Mouse (Mus musculus): ENCODE data around the gene Eif3d. TPM values are rescaled to one million over a fixed set of nuclear protein-coding genes. Genes with fewer than 3 reads are reported as not detected.

Gene Eif3d
- polyA plus RNA-seq, 1 experiment from 2014 or later = 175 TPM

DNA sequence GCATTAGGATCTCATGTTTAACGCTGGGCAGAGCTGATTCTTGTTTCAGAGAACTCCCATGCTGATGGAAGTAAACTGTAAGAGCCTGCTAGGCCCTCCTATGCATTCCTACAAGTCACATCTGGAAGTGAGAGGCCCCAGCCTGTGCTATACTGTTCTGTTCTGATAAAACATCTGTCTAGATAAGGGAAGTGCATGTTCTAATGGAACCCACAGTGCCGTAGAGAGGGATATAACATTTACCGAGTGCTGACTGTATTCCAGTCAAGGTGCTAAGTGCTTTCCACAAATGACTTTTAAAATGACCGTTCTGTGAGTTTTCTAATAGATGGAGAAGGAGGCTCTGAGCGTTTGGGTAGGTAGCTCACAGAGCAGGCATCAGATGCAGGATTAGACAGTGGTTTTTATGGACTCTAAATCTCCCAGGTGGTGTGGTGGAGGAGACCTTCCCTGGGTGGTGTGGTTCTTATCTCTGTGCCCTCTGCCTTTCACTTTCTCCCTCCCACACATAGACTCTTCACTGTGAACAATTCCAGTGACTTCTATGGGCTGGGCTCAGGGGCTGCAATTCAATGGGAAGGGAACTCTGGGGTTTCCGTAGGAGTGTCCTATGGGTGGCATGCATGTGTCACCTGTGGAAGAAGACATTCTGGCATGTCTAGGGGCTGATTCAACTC lies 3.7 kb upstream of the Eif3d start:
- Histone ChIP-seq H3K9ac (no peak overlapping the region), H3K4me3 (no peak overlapping the region), H3K36me3 (no peaks in the 10 kb centered on the region), H3K9me3 (no peaks in the 10 kb centered on the region), H3K27me3 (0 out of 2 replicates have a peak, but pooled peaks cover 3% of the 10 kb centered on the region), H3K4me2 (no peak overlapping the region), H3K4me1 (replicated peaks) (peaks cover 16% of the 10 kb centered on the region), H3K27ac (replicated peaks) (no peak overlapping the region)
- ATAC-seq (ENCODE audit: low read depth) = no peak
- WGBS = 77% methylated on average over 6 of the region's 6 CpGs

- H3K9ac ChIP-seq = peak overlapping the region; percentile 98
- 0 out of 2 replicates have a peak, but pooled peaks cover 3% of the 10 kb centered on the region for H3K27me3 ChIP-seq
- peak overlapping the region; percentile 98 for H3K27ac ChIP-seq (replicated peaks)
- peaks cover 36% of the 10 kb centered on the region for H3K36me3 ChIP-seq
- peak overlapping the region; percentile 90 for H3K4me3 ChIP-seq
- H3K4me1 ChIP-seq (replicated peaks) = peaks cover 22% of the 10 kb centered on the region
- peak; percentile 16 for ATAC-seq (ENCODE audit: low read depth)
- H3K4me2 ChIP-seq = peak overlapping the region; percentile 99
- no peaks in the 10 kb centered on the region for H3K9me3 ChIP-seq
- 2% methylated on average over 15 of the region's 15 CpGs for WGBS
These were observed 608 bp downstream of the Eif3d start for GRCm38 (mm10) chr15:77969940-77970469.

- ATAC-seq (ENCODE audit: low read depth) = no peak
- 84% methylated on average over 9 of the region's 9 CpGs for WGBS
- Histone ChIP-seq H3K4me1 (replicated peaks) (peaks cover 14% of the 10 kb centered on the region), H3K27me3 (no peaks in the 10 kb centered on the region), H3K9ac (no peak overlapping the region), H3K9me3 (no peaks in the 10 kb centered on the region), H3K36me3 (peaks cover 85% of the 10 kb centered on the region), H3K27ac (replicated peaks) (no peak overlapping the region), H3K4me2 (no peak overlapping the region), H3K4me3 (no peak overlapping the region)
These were observed 5.5 kb downstream of the Eif3d start for GRCm38 (mm10) chr15:77965117-77965528.

- WGBS = 94% methylated on average over 5 of the region's 5 CpGs
- H3K4me3 ChIP-seq = no peak overlapping the region
- no peak for ATAC-seq (ENCODE audit: low read depth)
- H3K27me3 ChIP-seq = no peaks in the 10 kb centered on the region
- peaks cover 1% of the 10 kb centered on the region for H3K4me1 ChIP-seq (replicated peaks)
- no peak overlapping the region for H3K4me2 ChIP-seq
- peaks cover 96% of the 10 kb centered on the region for H3K36me3 ChIP-seq
- no peak overlapping the region for H3K27ac ChIP-seq (replicated peaks)
- no peak overlapping the region for H3K9ac ChIP-seq
- H3K9me3 ChIP-seq = no peaks in the 10 kb centered on the region
These were observed 8.2 kb downstream of the Eif3d start for GRCm38 (mm10) chr15:77962447-77962846.

DNA sequence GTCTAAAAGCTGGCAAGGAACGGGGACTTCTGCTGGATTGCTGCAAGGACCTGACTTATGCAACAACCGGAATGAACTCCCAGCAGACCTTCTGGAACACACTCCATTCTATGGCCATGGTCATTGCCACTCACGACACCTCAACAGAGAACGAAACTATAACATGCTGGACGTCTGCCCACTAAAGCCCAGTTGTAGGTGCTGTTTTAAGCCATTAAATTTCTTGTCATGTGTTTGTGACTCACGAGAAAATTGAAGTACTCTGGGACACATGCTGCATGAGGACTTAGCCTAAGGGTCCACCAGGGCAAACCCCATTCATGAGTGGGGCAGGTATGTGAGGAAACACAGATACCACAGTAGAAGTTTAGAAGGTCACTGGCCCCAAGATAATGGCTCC lies 9.9 kb downstream of the Eif3d start:
- H3K36me3 ChIP-seq = peaks cover 79% of the 10 kb centered on the region
- 90% methylated on average over 6 of the region's 6 CpGs for WGBS
- H3K4me3 ChIP-seq = no peak overlapping the region
- no peak overlapping the region for H3K9ac ChIP-seq
- no peak overlapping the region for H3K27ac ChIP-seq (replicated peaks)
- peaks cover 18% of the 10 kb centered on the region for H3K4me1 ChIP-seq (replicated peaks)
- H3K4me2 ChIP-seq = no peak overlapping the region
- H3K9me3 ChIP-seq = no peaks in the 10 kb centered on the region
- H3K27me3 ChIP-seq = peaks cover 2% of the 10 kb centered on the region; the same call in 1 of the 2 replicates
- ATAC-seq (ENCODE audit: low read depth) = no peak

GRCm38 (mm10) chr15:77958071-77958470 lies 12.5 kb downstream of the Eif3d start:
- Histone ChIP-seq H3K27ac (replicated peaks) (no peak overlapping the region), H3K4me2 (no peak overlapping the region), H3K36me3 (peaks cover 52% of the 10 kb centered on the region), H3K4me1 (replicated peaks) (peaks cover 37% of the 10 kb centered on the region), H3K27me3 (peaks cover 8% of the 10 kb centered on the region), H3K9me3 (no peaks in the 10 kb centered on the region), H3K9ac (no peak overlapping the region), H3K4me3 (no peak overlapping the region)
- 67% methylated on average over 3 of the region's 3 CpGs for WGBS
- no peak for ATAC-seq (ENCODE audit: low read depth)

DNA sequence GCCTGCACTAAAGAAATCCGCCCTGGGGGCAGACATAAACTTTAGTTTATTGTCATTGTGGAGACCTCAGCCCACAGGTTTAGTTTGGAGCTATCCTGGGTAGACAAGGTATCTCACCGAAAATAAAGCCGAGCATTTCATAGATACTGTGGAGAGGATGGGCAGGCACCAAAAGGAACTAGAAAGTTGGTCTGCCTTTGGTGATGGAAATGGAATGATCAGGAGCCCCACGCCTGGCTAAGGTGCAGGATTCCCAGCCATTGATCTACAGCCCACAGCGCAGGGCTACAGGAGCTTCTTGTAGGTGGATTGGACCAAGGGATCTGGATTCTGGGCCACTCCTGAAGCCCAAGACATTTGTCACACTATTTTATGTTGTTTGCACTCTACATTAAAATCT lies 13.0 kb downstream of the Eif3d start:
- Histone ChIP-seq H3K9me3 (no peaks in the 10 kb centered on the region), H3K4me1 (replicated peaks) (peaks cover 37% of the 10 kb centered on the region), H3K27me3 (peaks cover 8% of the 10 kb centered on the region), H3K4me3 (no peak overlapping the region), H3K27ac (replicated peaks) (no peak overlapping the region), H3K9ac (no peak overlapping the region), H3K4me2 (no peak overlapping the region), H3K36me3 (peaks cover 52% of the 10 kb centered on the region)
- 46% methylated on average over 5 of the region's 5 CpGs for WGBS
- no peak for ATAC-seq (ENCODE audit: low read depth)

DNA sequence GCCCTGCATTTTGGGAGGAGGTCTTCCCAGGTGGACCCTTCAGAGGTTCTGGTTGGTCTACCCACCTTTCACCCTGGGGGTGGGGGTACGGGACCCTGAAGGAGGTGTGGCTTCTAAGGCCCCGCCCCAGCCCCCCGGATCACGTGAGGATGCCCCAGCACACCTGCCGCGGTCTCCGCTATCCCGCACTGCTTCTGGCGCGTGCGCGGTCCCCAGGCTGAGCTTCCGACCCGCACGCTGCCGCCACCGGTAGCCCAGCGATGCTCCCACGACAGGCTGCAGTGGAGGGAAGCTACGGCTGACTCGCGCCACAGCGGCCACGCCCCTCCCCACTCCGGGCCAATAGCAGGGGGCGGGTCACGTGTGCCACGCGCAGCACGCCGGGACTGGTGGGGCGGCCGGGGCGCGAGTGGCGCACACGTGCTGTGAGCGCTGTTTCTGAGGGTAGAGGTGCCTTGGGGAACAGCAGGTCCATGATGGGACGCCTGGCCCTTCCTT lies 14.2 kb downstream of the Eif3d start, which contains the start of gene Foxred2:
TSS of gene Foxred2 (minus strand) at position 319 of the 498 bp plus-strand sequence.
- ATAC-seq (ENCODE audit: low read depth) = peak; percentile 91
- peaks cover 48% of the 10 kb centered on the region for H3K36me3 ChIP-seq

GRCm38 (mm10) chr15:77955440-77956403 lies 14.9 kb downstream of the Eif3d start:
- ATAC-seq (ENCODE audit: low read depth) = peak; percentile 70
- Histone ChIP-seq H3K36me3 (peaks cover 44% of the 10 kb centered on the region), H3K4me2 (peak overlapping the region; percentile 86), H3K27me3 (peaks cover 8% of the 10 kb centered on the region), H3K27ac (replicated peaks) (peak overlapping the region; percentile 52), H3K9me3 (no peaks in the 10 kb centered on the region), H3K4me1 (replicated peaks) (peaks cover 37% of the 10 kb centered on the region), H3K4me3 (peak overlapping the region; percentile 54), H3K9ac (peak overlapping the region; percentile 76)
- WGBS = 8% methylated on average over 52 of the region's 52 CpGs

More for the DNA sequence above, 14.2 kb downstream of the Eif3d start, which contains the start of gene Foxred2:
- peaks cover 37% of the 10 kb centered on the region for H3K4me1 ChIP-seq (replicated peaks)
- peak within 1 kb of the TSS; percentile 52 for H3K27ac ChIP-seq (replicated peaks)
- under 1% methylated on average over 39 of the region's 39 CpGs for WGBS
- H3K9ac ChIP-seq = peak within 1 kb of the TSS; percentile 76
- H3K4me3 ChIP-seq = peak within 1 kb of the TSS; percentile 54
- H3K4me2 ChIP-seq = peak within 1 kb of the TSS; percentile 86
- H3K27me3 ChIP-seq = peaks cover 8% of the 10 kb centered on the region
- H3K9me3 ChIP-seq = no peaks in the 10 kb centered on the region

DNA sequence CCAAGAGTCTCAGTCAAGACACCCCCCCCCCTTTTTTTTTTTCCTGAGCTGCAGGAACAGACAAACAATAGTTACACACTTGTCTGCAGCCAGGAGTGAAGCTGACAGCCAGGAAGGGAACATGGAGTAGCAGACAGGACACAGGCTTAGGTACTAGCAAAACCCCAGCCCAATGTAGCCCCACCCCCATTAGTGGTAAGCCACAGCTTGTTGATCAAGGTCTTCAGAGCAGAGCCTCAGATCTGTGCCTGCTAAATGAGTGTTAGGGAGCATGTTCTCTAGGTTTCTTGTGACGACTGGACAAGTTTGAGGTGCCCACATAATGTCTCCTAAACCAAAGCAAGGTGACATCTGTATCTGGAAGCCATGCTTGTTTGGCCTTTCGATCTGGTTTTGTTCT lies 16.3 kb downstream of the Eif3d start:
- 92% methylated on average over 2 of the region's 2 CpGs for WGBS
- Histone ChIP-seq H3K27me3 (peaks cover 8% of the 10 kb centered on the region), H3K9me3 (no peaks in the 10 kb centered on the region), H3K9ac (no peak overlapping the region), H3K4me1 (replicated peaks) (peaks cover 37% of the 10 kb centered on the region), H3K36me3 (peaks cover 43% of the 10 kb centered on the region), H3K4me2 (peak overlapping the region; percentile 24), H3K4me3 (no peak overlapping the region), H3K27ac (replicated peaks) (no peak overlapping the region)
- ATAC-seq (ENCODE audit: low read depth) = no peak

DNA sequence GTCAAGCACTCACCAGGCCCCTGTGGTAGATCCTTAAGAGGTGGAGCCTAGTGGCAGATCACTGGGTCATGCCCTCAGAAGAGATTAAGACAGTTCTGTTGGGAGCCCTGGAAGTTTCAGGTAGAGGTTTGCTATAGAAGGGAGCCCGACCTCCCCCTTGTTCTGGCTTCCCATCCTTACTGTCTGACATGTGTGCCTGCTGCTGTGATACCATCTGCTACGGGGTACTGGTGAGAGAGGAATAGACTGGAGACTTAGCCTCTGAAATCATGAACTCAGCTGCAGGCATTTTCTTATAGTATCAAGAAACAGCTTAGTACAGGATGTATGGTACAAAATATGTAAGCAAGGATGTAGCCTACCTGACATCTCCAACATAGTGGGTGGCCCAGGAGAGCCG lies 17.7 kb downstream of the Eif3d start:
- no peak for ATAC-seq (ENCODE audit: low read depth)
- Histone ChIP-seq H3K4me2 (no peak overlapping the region), H3K9ac (no peak overlapping the region)

More for the DNA sequence above, 17.7 kb downstream of the Eif3d start:
- no peak overlapping the region for H3K4me3 ChIP-seq
- H3K4me1 ChIP-seq (replicated peaks) = peaks cover 37% of the 10 kb centered on the region
- WGBS = 86% methylated on average over 3 of the region's 3 CpGs
- H3K27me3 ChIP-seq = peaks cover 8% of the 10 kb centered on the region
- H3K27ac ChIP-seq (replicated peaks) = no peak overlapping the region
- no peaks in the 10 kb centered on the region for H3K9me3 ChIP-seq
- H3K36me3 ChIP-seq = peaks cover 37% of the 10 kb centered on the region
